Mouse (Mus musculus) small intestine, adult 2 months (tissue): ENCODE results near the gene Cd93.

Experiments used
- CTCF ChIP-seq: fragments of 200-500 bp; IDR thresholded peaks from 2 replicates; pipeline ENCODE4 v1.5.1; 2012; ENCODE audit warnings: low read depth, mild to moderate bottlenecking, control low read depth, inconsistent platforms, low read length, moderate library complexity, mixed read lengths; ENCODE audit not compliant: insufficient replicate concordance, insufficient read length; ENCODE audit errors: extremely low read depth
- POLR2A ChIP-seq: fragments of 200-500 bp; IDR thresholded peaks from 2 replicates; pipeline ENCODE4 v1.6.1; 2012; ENCODE audit warnings: low read depth, mild to moderate bottlenecking, control low read depth, inconsistent platforms, low read length, moderate library complexity

- no peak for TF ChIP-seq CTCF
- no peak for TF ChIP-seq POLR2A
Measured at GRCm38 (mm10) chr2:148408761-148409120, 34.6 kb downstream of the Cd93 start.
